Mouse (Mus musculus) right cerebral cortex, postnatal 36 days (tissue): ENCODE results near the gene Nufip2.

Experiments used
- DNase-seq, 2 experiments: peaks; one replicate each; pipeline ENCODE4 v3.0.0; 2022; ENCODE audit warnings: low spot score in 2 of 2, mixed read lengths in 1 of 2

The Nufip2 gene

DNA sequence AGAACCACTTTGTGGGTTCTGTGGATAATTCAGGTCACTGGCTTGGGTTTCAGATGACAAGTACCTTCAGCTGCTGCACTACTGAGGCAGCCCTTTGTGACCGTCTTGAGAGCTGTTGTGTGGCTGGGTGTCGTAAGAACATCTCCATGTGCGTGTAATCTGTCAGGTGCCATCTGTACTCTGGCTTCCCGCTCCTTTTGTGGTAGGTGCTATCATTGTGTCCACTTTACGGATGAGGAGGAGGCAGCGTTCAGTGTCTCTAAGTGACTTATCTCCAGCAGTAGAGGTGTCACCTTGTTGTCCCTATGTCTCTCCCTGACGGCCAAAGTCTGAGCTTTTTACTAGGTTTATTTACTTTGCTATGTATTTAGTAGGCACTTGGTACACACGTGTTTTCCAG lies 84.4 kb downstream of the Nufip2 start:
- no peak for DNase-seq

DNA sequence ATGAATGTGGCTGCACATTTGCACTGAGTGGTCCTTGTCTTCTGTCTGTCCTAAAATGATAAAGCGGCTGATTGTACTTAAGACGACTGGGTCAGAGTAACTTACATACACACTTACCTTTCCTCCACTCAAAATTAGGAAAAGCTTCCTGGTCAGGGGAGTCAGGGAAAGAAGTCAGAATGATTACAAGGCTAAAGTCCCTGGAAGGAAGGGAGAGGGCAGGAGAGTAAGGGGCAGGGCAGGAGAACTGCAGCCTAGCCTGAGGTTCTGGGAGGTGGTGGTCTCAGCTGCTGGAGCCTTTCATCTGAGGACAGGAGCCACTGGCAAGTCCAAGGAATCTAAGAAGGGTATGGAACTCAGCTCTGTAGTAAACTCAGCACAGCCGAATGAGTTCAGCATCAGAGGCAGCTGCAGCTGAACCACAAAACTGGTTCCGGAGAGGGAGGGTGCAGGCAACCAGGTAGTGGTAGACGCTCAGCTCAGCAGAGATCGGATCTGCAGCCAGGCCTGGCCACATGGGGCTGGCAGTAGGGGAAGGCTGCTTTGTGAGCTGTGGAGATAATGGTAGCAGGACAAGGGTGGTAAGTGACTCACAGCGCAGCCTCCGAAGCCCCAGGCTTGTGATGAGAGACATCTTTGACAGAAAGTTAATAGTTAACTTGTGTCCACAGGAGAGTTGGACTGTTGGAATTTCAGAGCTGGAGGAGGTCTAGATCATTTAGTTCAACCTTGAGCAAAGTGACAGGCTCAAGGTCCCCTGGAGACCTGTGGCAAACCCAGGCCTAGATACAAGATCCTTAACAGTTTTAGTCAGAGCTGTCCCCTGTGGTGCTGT lies 86.1 kb downstream of the Nufip2 start:
- DNase-seq, result no peak

DNA sequence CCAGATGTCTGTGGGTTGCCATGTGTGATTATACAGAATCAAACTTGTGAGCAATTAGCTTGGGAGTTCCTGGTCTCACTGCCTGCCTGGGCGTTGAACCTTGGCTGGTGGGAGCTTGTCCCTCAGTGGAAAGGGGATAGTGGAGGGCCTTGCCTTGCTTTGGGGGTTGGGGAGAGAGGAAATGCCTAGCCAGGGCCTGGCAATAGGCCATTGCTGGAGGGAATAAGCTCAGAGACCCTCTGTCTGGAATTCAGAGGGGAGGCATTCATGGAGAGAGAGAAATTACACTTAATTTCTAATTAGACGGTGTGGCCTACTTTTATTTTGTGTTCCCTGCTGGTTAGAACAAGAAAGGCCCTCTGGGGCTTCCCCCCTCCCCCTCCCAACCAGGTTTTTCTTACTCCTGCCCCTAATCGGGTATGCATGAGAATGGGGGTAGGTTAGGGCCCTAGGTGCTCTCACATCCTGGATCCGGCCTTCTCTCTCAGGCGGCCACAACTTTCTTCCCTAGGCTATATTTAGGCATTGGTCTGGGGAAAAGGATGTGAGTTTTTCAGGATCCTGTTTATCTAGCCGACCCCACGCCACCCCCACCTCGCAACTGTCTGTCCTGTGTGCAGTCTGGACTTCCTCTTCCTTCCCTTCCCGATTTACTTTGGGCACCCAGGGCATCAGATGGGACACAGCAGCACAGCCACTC lies 89.9 kb downstream of the Nufip2 start:
- no peak for DNase-seq

DNA sequence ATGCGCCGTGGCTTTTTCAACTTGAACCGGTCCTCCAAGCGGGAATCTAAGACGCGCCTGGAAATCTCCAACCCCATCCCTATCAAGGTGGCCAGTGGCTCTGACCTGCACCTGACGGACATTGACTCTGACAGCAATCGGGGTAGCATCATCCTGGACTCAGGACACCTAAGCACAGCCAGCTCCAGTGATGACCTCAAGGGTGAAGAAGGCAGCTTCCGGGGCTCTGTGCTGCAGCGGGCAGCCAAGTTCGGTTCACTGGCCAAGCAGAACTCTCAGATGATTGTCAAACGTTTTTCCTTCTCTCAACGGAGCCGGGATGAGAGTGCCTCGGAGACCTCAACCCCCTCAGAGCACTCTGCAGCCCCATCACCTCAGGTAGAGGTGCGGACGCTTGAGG lies 91.5 kb downstream of the Nufip2 start:
- DNase-seq, result no peak

DNA sequence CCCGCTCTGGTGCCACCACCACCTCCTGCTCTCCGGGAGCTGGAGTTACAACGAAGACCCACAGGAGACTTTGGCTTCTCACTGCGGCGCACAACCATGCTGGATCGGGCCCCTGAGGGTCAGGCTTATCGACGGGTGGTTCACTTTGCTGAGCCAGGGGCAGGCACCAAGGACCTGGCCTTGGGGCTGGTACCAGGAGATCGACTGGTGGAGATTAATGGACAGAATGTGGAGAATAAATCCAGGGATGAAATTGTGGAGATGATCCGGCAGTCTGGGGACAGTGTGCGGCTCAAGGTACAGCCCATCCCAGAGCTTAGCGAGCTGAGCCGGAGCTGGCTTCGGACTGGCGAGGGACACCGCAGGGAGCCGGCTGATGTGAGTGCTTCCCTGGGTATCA lies 92.0 kb downstream of the Nufip2 start:
- no peak for DNase-seq

DNA sequence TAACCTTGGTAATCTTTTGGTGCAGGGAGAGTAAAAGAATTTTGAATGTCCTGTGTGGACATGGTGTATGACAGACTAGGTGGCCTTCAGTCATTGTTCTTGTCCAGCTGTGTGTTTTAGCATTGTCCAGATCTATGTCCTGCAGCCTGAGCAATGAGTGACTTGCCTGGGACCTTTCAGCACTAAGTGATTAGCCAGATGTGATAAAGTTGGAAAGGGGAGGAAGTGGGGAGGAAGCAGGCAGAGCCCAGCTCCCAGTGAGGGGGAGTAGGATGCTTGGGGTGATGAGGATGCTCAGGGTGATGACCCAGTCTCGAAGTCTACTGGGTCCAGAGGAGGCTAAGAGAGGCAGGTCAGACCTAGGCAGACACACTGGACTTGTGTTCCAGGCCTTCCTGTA lies 93.3 kb downstream of the Nufip2 start:
- DNase-seq, result no peak

DNA sequence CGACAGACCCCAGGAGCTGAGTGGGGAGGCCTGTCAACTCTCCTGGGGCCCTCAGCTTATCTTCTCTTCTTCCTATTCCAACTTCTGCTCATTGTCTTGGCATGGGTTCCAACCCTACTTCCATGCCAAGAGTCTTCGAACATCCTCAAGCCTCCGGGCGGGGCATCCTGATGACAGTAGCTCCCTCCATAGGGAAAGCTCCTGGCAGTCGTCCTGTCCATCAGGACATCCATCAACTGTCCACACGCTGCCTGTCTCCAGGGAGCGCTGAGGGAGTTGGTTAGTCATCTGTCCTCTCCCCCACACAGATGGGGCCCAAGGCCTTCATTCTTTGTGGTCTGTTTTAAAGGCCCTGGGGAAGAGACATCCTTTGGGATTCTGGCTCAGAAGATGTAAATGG lies 95.1 kb downstream of the Nufip2 start:
- DNase-seq, result no peak

DNA sequence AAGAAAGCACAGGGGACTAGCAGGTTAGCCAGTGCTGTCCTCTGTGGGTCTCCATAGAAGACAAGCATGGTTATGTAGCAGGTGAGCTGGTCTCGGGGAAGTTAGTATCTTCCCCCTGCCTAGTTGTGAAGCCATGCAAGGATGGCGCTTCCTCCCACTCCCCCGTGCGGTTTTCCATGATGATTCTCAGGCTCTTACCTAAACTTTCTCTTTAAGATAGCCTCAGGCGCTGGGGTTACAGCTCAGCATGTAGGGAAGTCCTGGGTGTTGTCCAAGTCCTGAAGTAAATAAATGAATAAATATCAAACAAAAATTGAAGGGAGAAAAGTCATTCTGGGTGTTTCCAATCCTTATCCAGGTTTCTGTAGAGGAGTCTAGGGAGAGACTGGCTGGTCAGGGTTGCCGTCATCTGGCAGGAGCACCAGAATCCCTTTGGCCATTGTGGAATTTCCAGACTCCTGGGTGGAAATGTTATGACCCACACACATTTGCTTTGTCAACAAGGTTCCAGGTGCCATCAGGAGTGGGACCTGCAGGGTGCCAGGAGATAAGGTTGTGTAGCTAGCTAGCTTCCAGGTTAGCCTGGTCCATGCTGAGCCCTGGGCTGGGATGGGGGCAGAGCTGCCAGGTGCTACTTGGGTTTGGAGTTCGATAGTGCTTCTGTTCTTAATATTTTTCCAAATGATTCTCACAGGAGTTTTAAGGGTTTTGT lies 96.3 kb downstream of the Nufip2 start:
- DNase-seq, result no peak

DNA sequence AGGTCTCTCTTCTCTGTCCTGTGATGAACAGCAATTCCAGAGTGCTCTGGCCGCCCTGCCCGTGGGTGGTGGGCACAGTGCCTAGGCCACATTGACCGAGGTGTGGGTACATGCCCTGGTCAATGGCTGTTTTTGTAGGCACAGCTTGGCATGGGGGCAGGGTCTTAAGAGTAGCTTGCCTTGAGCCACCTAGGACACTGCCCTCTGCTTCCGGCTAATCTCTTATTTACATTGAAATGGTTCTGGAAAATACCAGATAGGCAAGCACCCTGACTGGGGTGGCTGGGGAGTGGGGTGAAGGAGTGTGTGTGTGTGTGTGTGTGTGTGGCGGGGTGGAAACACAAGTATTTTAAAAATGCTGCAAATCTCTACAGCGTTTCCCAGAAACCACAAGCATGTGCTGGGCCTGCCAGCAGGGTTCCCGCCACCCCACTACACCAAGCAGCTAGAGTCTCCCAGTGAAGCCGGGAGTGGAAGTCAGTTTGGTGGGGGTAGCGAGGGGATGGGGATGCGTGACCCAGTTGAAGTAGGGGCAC lies 97.3 kb downstream of the Nufip2 start:
- DNase-seq, result no peak

DNA sequence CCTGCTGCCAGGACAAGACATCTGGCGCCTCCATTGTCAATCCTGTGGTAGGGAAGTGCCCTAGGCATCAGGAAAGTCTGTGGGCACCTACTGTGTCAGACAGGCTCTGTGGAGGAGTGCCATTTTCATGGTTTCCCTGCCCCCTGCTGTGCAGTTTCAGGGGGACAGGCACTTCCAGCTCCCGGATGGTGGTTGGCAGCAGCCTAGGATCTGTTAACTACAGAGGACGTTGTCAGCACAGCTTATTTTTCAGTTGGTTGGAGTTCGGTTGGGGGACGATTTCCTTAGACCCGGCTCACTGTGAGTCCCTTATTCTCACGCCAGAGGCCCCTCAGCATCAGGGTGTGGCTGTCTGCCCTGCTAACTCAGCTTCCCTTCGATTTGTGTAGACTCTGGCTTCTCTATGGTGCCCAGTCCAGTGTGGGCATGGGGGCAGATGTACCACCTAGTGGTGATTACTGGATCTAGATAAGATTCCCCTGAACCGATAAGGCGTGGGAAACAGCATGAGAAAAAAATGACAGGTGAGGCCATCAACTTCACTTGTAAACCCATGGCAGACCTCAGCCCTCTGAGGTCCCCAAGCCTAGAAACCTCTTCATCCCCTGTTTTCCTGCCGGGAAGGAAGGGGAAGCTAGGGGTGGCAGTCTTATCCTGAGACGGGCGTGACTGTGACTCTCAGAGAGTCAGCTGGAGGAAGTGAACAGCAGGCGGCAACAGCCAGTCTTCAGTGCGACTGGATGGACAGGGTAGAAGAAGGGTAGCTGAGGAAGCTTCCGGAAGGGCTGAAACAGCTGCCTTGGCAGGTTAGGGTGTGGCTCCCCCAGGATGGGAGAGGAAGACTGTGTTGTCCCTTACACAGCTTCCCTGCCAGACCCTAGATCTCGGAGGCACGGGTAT lies 98.0 kb downstream of the Nufip2 start:
- DNase-seq, result no peak

DNA sequence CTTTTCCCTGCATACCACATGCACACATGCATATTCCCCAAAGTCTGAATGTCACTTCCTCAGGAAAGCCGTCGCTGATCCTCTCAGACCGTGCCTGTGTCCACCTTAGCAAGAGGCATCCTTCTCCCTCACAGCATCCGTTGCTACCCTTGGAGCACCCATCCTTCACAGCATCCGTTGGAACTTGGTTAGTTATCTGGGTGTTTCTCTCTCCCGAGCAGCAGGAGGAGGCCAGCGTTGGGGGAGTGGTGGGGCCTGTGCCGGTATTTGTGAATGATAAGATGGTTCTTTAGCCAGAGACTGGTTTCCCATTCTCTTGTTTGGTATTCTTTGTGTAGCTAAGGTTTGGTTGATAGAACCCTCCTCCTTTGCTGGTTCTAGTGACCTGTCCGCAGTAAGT lies 98.9 kb downstream of the Nufip2 start:
- DNase-seq, result no peak

DNA sequence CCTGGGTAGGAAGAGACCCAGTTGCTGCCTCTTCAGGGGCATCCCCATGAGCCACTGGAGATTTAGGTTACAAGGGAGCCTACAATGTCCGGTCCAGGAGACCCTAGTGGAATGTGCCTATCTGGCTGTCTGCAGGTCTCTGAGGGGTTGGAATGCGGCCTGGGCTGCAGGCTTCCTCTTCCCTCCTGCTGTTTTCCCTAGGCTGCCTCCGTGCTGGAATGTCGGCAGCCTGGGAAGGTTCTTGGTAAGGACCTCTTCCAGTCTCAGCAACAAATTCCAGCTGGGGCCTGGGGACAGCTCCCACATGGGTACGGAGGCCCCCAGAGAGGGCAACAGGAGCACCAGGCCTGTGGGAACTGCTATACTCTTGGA lies 99.4 kb downstream of the Nufip2 start:
- no peak for DNase-seq

DNA sequence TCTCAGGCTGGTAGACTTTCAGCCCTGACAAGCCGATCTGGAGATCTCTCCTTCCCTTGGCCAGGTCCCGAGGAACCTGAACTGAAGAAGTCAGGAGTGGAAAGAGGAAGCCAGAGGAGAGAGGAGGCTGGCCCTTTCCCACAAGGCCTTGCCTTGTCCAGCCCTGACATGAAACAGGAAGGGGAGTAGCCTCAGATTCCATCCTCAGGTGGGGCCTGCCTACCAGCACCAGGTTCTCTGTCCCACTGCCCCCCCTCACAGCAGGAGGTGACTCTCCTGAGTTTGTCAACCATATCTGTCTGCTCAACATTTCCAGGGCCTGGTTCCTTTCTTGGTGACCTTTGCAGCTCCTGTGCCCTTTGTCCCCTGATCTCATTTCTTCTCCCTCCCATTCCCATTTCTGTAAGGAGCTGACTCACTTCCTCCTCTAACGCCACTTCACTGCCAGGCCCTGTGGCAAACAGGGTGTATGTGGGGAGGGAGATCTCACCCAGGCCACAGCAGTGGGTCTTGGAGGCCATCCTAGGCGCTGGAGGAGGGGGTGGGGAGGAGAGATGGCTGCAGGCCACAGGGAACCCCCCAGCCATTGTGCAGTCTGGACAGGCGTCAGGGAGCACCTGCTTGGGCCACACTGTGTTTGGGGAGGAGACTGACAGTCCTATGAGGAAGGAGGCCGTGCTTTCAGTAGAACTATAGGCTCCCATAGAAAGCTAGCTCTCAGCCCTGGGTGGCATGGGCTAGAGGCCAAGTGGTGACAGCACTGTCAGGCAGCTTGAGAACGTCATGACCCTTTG lies 100.0 kb downstream of the Nufip2 start:
- DNase-seq, result no peak

DNA sequence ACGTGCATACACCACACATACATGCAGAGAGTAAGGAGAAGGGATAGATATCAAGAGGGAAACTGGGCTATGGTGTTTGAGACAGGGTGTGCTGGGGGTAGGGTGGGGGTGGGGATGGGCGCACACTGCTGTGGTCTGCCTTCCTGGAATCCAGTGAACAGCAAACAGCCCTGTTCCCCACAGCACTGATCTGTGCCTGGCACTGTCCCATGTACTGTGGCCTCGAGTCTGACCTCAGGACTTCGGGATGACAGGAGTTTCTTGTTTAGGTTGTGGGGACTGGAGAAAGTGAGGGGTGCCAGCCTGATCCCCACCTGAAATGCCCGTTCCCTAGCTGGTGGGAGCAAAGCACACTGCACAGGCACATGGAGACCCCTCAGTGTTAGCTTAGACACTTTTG lies 101.8 kb downstream of the Nufip2 start, which contains the start of gene Gm10277:
Gene Gm10277 (minus strand): TSS at position 41 of the 400 bp plus-strand sequence.
- DNase-seq, result no peak

DNA sequence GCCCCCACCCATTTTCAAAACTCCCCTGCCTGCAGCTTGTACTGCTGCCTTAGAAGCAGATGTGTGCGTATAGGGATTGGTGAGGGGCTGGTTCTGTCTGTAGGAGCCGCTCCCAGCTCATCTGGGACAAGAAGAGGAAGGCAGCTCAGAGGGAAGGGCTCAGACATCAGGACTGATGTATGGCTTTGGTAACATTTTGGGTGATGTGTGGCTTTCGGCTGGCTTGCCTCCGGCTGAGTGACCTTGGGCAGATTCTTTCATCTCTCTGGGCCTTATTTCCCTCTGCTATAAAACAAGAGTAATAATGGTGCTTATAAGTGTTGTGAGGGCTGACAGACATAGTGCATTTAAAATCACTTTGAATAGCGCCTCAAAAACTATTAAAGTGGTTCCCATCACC lies 103.6 kb downstream of the Nufip2 start:
- DNase-seq, result no peak

DNA sequence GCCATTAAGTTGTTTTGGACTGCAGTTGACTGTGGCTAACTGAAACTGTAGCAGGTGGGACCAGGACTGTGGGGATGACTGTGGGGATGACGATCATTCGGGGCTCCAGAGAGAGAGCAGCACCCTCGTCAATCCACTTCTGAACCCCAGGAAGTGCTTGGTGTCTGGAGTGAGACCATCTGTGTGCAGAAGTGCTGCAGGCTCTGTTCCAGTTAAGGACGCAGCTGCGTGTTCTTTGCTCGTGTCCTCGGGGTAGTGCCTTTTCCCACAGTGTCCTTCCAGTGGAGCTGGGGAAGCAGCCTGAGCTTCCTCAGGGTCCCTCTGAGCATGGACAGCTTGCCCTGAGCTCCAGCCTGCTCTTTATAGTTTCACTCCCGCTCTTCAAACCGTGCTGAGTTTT lies 104.3 kb downstream of the Nufip2 start:
- no peak for DNase-seq

DNA sequence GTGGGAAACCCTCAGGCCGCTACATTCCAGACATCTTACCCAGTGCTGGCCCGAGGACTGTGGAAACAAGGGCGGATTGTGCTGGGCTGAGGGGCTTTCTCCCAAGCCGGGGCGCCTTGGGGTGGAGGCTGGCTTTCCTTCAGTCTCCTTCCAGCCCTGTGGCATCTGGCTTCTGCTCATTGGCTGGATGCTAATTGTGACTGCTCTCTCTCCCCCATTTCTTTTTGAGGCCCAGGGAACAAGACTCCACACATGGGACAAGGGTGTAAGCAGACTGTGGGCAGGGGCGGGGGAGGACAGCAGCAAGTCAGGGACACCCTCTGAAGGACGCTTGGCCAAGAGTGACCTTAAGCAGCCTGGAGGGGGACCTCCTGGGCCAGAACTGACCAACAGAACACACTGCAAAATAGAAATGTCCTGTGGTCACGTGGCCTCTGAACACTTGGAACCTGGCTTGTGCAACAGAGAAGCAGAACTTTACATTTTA lies 105.3 kb downstream of the Nufip2 start:
- no peak for DNase-seq
